Mouse (Mus musculus) heart, embryonic 11.5 days (tissue): ENCODE measurements around the gene Dnttip1. TPM values are rescaled to one million over a fixed set of nuclear protein-coding genes. Genes with fewer than 3 reads are reported as not detected.

Experiments
- ATAC-seq: fragments of 200-750 bp; cut with Nextera tagmentation; replicated peaks from 2 replicates; pipeline ENCODE4 v1.8.0; 2017; ENCODE audit warnings: moderate library complexity; ENCODE audit not compliant: insufficient number of reproducible peaks, low FRiP score, low TSS enrichment
- H3K27ac ChIP-seq: fragments of 300-500 bp; sonication (generic); 2 replicates; pipeline ENCODE4 v1.5.1; 2014; ENCODE audit warnings: mild to moderate bottlenecking, low read depth, low read length
- H3K27me3 ChIP-seq: fragments of 300-500 bp; sonication (generic); 2 replicates; pipeline ENCODE4 v1.6.1; 2014; ENCODE audit warnings: mild to moderate bottlenecking, low read length, mixed read lengths; ENCODE audit not compliant: control insufficient read depth, insufficient read depth
- H3K36me3 ChIP-seq: fragments of 300-500 bp; sonication (generic); 2 replicates; pipeline ENCODE4 v1.6.1; 2014; ENCODE audit warnings: mild to moderate bottlenecking, low read length, moderate library complexity, mixed read lengths; ENCODE audit not compliant: control insufficient read depth, insufficient read depth
- H3K4me1 ChIP-seq: fragments of 300-500 bp; sonication (generic); 2 replicates; pipeline ENCODE4 v1.6.1; 2014; ENCODE audit warnings: low read length; ENCODE audit not compliant: control insufficient read depth, insufficient read depth
- H3K4me2 ChIP-seq: fragments of 300-500 bp; sonication (generic); 2 replicates; pipeline ENCODE4 v1.6.1; 2014; ENCODE audit warnings: mild to moderate bottlenecking, moderate library complexity
- H3K4me3 ChIP-seq: fragments of 300-500 bp; sonication (generic); 2 replicates; pipeline ENCODE4 v1.5.1; 2014; ENCODE audit warnings: low read depth, low read length
- H3K9ac ChIP-seq: fragments of 300-500 bp; sonication (generic); 2 replicates; pipeline ENCODE4 v1.6.1; 2014; ENCODE audit warnings: mild to moderate bottlenecking, low read depth, low read length, moderate library complexity
- H3K9me3 ChIP-seq: fragments of 300-500 bp; sonication (generic); replicated peaks from 2 replicates; pipeline ENCODE4 v1.6.1; 2016; ENCODE audit warnings: low read length; ENCODE audit not compliant: control insufficient read depth
- WGBS: fragments of 180-500 bp; shearing (Covaris S2); extraction: QIAGEN DNeasy Blood & Tissue Kit; methylation state at CpG from one replicate; pipeline ENCODE4 v1.1.7; 2014; ENCODE audit not compliant: insufficient replicate concordance; 5-methylcytosine and 5-hydroxymethylcytosine counted together
- polyA plus RNA-seq: library from polyadenylated mRNA; unstranded; fragments of >200 nt; fragmentation: Nextera tagmentation; extraction: Ambion mirVana; gene quantifications from 2 replicates; pipeline ENCODE4 v1.2.1, GENCODE M21; 2014

Gene Dnttip1
- polyA plus RNA-seq: 52.6 and 57.3 TPM in 2 replicates

- H3K4me2 ChIP-seq: peak within 1 kb of the TSS; percentile 87
- peak within 1 kb of the TSS; percentile 91 for H3K9ac ChIP-seq
- under 1% methylated on average over 70 of the region's 70 CpGs for WGBS
- no peaks in the 10 kb centered on the region for H3K9me3 ChIP-seq
- H3K4me3 ChIP-seq: peak within 1 kb of the TSS; percentile 75
- peaks cover 4% of the 10 kb centered on the region; the same call in 1 of the 2 replicates for H3K36me3 ChIP-seq
- peak; percentile 87 for ATAC-seq
- peak within 1 kb of the TSS; percentile 58 for H3K27ac ChIP-seq
- peaks cover 12% of the 10 kb centered on the region for H3K4me1 ChIP-seq
- H3K27me3 ChIP-seq: no peaks in the 10 kb centered on the region
Measured at GRCm38 (mm10) chr2:164745843-164746479, at the start of gene Dnttip1, which contains the start of gene Wfdc3. TSS of gene Dnttip1 (plus strand) at chr2:164745983. TSS of gene Wfdc3 (minus strand) at chr2:164745931.

- Histone ChIP-seq H3K27me3 (0 out of 2 replicates have a peak, but pooled peaks cover 3% of the 10 kb centered on the region), H3K4me2 (no peak within 1 kb of the TSS), H3K36me3 (no peaks in the 10 kb centered on the region), H3K9ac (no peak within 1 kb of the TSS), H3K27ac (no peak within 1 kb of the TSS), H3K4me1 (no peaks in the 10 kb centered on the region), H3K4me3 (no peak within 1 kb of the TSS), H3K9me3 (no peaks in the 10 kb centered on the region)
- no peak for ATAC-seq
- WGBS: 75% methylated on average over 4 of the region's 4 CpGs
Measured at GRCm38 (mm10) chr2:164698201-164698600, 47.6 kb upstream of the Dnttip1 start, which contains the start of gene Spint4. TSS of gene Spint4 (plus strand) at chr2:164698501.

GRCm38 (mm10) chr2:164700959-164701358 is 44.8 kb upstream of the Dnttip1 start:
- no peak overlapping the region for H3K9ac ChIP-seq
- 67% methylated on average over 5 of the region's 5 CpGs for WGBS
- no peaks in the 10 kb centered on the region for H3K4me1 ChIP-seq
- ATAC-seq: no peak
- no peak overlapping the region for H3K27ac ChIP-seq
- H3K4me3 ChIP-seq: no peak overlapping the region
- H3K36me3 ChIP-seq: no peaks in the 10 kb centered on the region
- no peaks in the 10 kb centered on the region for H3K9me3 ChIP-seq
- H3K27me3 ChIP-seq: 0 out of 2 replicates have a peak, but pooled peaks cover 3% of the 10 kb centered on the region
- no peak overlapping the region for H3K4me2 ChIP-seq

- Histone ChIP-seq H3K27ac (no peak overlapping the region), H3K27me3 (0 out of 2 replicates have a peak, but pooled peaks cover 3% of the 10 kb centered on the region), H3K4me1 (no peaks in the 10 kb centered on the region), H3K9me3 (no peaks in the 10 kb centered on the region), H3K36me3 (no peaks in the 10 kb centered on the region), H3K4me2 (no peak overlapping the region), H3K4me3 (no peak overlapping the region), H3K9ac (no peak overlapping the region)
- ATAC-seq: no peak
- WGBS: 82% methylated on average over 5 of the region's 5 CpGs
Measured at GRCm38 (mm10) chr2:164701761-164702160, 44.0 kb upstream of the Dnttip1 start.

GRCm38 (mm10) chr2:164704235-164704634 is 41.5 kb upstream of the Dnttip1 start:
- no peaks in the 10 kb centered on the region for H3K4me1 ChIP-seq
- no peak overlapping the region for H3K9ac ChIP-seq
- no peaks in the 10 kb centered on the region for H3K36me3 ChIP-seq
- no peaks in the 10 kb centered on the region for H3K9me3 ChIP-seq
- no peak overlapping the region for H3K4me3 ChIP-seq
- WGBS: 72% methylated on average over 5 of the region's 5 CpGs
- ATAC-seq: no peak
- H3K27me3 ChIP-seq: 0 out of 2 replicates have a peak, but pooled peaks cover 3% of the 10 kb centered on the region
- H3K4me2 ChIP-seq: no peak overlapping the region
- no peak overlapping the region for H3K27ac ChIP-seq

GRCm38 (mm10) chr2:164705328-164705727 is 40.5 kb upstream of the Dnttip1 start:
- H3K9ac ChIP-seq: no peak overlapping the region
- 0 out of 2 replicates have a peak, but pooled peaks cover 3% of the 10 kb centered on the region for H3K27me3 ChIP-seq
- ATAC-seq: no peak
- no peaks in the 10 kb centered on the region for H3K4me1 ChIP-seq
- whole genome bisulfite sequencing: 84% methylated on average over 6 of the region's 6 CpGs
- H3K27ac ChIP-seq: no peak overlapping the region
- H3K4me2 ChIP-seq: no peak overlapping the region
- H3K9me3 ChIP-seq: no peaks in the 10 kb centered on the region
- H3K36me3 ChIP-seq: no peaks in the 10 kb centered on the region
- H3K4me3 ChIP-seq: no peak overlapping the region

- H3K4me2 ChIP-seq: no peak overlapping the region
- H3K4me3 ChIP-seq: no peak overlapping the region
- H3K9me3 ChIP-seq: no peaks in the 10 kb centered on the region
- 86% methylated on average over 14 of the region's 14 CpGs for WGBS
- ATAC-seq: no peak
- no peaks in the 10 kb centered on the region for H3K36me3 ChIP-seq
- 0 out of 2 replicates have a peak, but pooled peaks cover under 1% of the 10 kb centered on the region for H3K27me3 ChIP-seq
- no peak overlapping the region for H3K9ac ChIP-seq
- H3K4me1 ChIP-seq: no peaks in the 10 kb centered on the region
- no peak overlapping the region for H3K27ac ChIP-seq
Measured at GRCm38 (mm10) chr2:164705991-164706390, 39.8 kb upstream of the Dnttip1 start.

GRCm38 (mm10) chr2:164715005-164715404 is 30.8 kb upstream of the Dnttip1 start, which contains the start of gene Spint5:
TSS of gene Spint5 (plus strand) at chr2:164715305.
- 73% methylated on average over 6 of the region's 6 CpGs for WGBS
- Histone ChIP-seq H3K9me3 (no peaks in the 10 kb centered on the region), H3K9ac (no peak within 1 kb of the TSS), H3K27ac (no peak within 1 kb of the TSS), H3K4me1 (no peaks in the 10 kb centered on the region), H3K4me3 (no peak within 1 kb of the TSS), H3K27me3 (no peaks in the 10 kb centered on the region), H3K4me2 (no peak within 1 kb of the TSS), H3K36me3 (no peaks in the 10 kb centered on the region)
- ATAC-seq: no peak
